Mouse (Mus musculus) heart, embryonic 10.5 days (tissue): ENCODE measurements around the gene H2al1a. TPM values are rescaled to one million over a fixed set of nuclear protein-coding genes. Genes with fewer than 3 reads are reported as not detected.
"Not testable (repeated sequence)": the region's sequence is repeated elsewhere in the genome, so short reads cannot be mapped to it uniquely, and the experiment has no call there.

Source experiments
- DNase-seq: peaks from one replicate; pipeline ENCODE4 v3.0.0-alpha.2; 2017; ENCODE audit warnings: low spot score
- H3K27ac ChIP-seq: fragments of 300-500 bp; sonication (generic); 2 replicates; pipeline ENCODE4 v1.5.1; 2016; ENCODE audit warnings: mild to moderate bottlenecking
- H3K27me3 ChIP-seq: fragments of 300-500 bp; sonication (generic); 2 replicates; pipeline ENCODE4 v1.6.1; 2016; ENCODE audit warnings: mild to moderate bottlenecking; ENCODE audit not compliant: poor library complexity, insufficient read depth, severe bottlenecking
- H3K36me3 ChIP-seq: fragments of 300-500 bp; sonication (generic); 2 replicates; pipeline ENCODE4 v1.6.1; 2016; ENCODE audit warnings: mild to moderate bottlenecking, moderate library complexity
- H3K4me1 ChIP-seq: fragments of 300-500 bp; sonication (generic); 2 replicates; pipeline ENCODE4 v1.6.1; 2016; ENCODE audit warnings: mild to moderate bottlenecking
- H3K4me3 ChIP-seq: fragments of 300-500 bp; sonication (generic); 2 replicates; pipeline ENCODE4 v1.5.1; 2016; ENCODE audit warnings: mild to moderate bottlenecking, moderate library complexity
- H3K9me3 ChIP-seq: fragments of 300-500 bp; sonication (generic); 2 replicates; pipeline ENCODE4 v1.6.1; 2016; ENCODE audit warnings: mild to moderate bottlenecking, moderate library complexity
- WGBS: fragments of 180-500 bp; shearing (Covaris S2); methylation state at CpG from one replicate; pipeline ENCODE4 v1.1.7; 2016; 5-methylcytosine and 5-hydroxymethylcytosine counted together
- polyA plus RNA-seq: library from polyadenylated mRNA; unstranded; fragments of >200 nt; fragmentation: Nextera tagmentation; extraction: Ambion mirVana; gene quantifications from 2 replicates; pipeline ENCODE4 v1.2.1, GENCODE M21; 2016

The H2al1a gene
- not detected in 2 replicates for polyA plus RNA-seq

DNA sequence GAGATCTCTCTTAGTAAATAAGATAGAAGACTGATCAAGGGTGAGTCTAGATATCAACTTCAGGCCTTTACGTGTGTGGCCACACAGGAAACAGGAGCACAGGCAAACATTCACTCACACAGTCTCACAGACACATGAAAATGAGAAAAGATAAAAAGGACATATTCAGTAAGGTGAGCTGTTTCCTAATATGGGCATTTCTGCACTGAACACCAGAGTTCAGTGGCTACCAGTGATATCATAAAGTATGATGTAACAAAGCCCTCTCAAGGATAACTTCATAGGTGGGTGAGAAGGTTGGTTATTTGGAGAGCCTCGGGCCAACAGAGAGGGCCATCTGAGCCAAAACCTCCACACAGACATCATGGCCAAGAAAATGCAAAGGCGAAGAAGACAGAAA, at the start of gene H2al1a:
Gene H2al1a (plus strand): TSS at position 301 of the 400 bp plus-strand sequence.
- H3K4me3 ChIP-seq, DNase-seq, H3K27ac ChIP-seq, H3K36me3 ChIP-seq, H3K4me1 ChIP-seq, H3K27me3 ChIP-seq, H3K9me3 ChIP-seq: not testable (repeated sequence)
- no CpG with 5 or more reads among the region's 3 CpGs for WGBS

DNA sequence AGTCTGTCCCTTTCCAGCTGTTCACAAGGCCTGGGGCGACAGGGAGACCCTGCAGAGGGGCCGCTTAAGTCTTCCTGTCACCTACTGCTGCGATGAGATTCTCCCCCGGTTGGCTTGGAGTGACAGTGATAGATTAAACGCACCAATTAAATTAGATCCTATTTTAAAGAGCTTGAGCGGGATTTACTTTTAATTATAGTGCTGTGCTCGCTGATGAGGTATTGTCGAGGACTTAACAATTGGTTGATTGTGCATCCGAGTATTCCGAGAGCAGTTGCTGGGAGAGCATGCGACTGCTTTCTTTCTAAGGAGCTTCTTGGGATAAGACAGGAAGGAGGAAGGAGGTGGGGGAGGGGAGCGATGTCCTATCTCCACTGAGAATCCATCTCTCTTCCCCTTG, 48.9 kb upstream of the H2al1a start:
- no peak for DNase-seq

DNA sequence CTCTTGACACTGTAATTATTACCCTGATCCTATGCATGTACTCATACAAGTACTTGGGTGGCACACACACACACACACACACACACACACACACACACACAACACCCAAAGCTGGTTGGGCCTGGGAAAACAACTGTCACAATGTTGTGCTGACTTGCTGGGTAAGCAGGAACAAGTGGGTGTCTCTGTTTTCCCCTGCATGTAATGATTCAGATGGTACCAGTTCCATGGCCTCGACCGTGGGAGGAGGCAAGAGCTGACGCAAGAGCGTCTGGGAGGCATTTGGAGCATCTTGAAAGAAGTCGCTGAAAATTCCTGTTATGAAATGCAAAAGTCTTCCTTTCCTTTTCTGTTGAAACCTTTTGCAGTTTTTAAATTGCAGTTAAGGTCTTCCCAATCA, 45.0 kb upstream of the H2al1a start:
- DNase-seq: no peak
- H3K9me3 ChIP-seq: no peaks in the 10 kb centered on the region
- 0 out of 2 replicates have a peak overlapping the region, but pooled peaks have one; percentile 36 for H3K27ac ChIP-seq
- peaks cover 4% of the 10 kb centered on the region; the same call in 1 of the 2 replicates for H3K4me1 ChIP-seq
- H3K4me3 ChIP-seq: no peak overlapping the region
- H3K27me3 ChIP-seq: peaks cover 27% of the 10 kb centered on the region; the same call in 1 of the 2 replicates
- 46% methylated on average over 5 of the region's 5 CpGs for WGBS
- H3K36me3 ChIP-seq: no peaks in the 10 kb centered on the region

More for the DNA sequence above, 48.9 kb upstream of the H2al1a start:
- 17% methylated on average over 12 of the region's 12 CpGs for WGBS
- Histone ChIP-seq H3K36me3 (no peaks in the 10 kb centered on the region), H3K4me1 (no peaks in the 10 kb centered on the region; the same call in 1 of the 2 replicates), H3K27ac (no peak overlapping the region), H3K9me3 (no peaks in the 10 kb centered on the region), H3K27me3 (peaks cover 6% of the 10 kb centered on the region; the same call in 1 of the 2 replicates), H3K4me3 (no peak overlapping the region)

DNA sequence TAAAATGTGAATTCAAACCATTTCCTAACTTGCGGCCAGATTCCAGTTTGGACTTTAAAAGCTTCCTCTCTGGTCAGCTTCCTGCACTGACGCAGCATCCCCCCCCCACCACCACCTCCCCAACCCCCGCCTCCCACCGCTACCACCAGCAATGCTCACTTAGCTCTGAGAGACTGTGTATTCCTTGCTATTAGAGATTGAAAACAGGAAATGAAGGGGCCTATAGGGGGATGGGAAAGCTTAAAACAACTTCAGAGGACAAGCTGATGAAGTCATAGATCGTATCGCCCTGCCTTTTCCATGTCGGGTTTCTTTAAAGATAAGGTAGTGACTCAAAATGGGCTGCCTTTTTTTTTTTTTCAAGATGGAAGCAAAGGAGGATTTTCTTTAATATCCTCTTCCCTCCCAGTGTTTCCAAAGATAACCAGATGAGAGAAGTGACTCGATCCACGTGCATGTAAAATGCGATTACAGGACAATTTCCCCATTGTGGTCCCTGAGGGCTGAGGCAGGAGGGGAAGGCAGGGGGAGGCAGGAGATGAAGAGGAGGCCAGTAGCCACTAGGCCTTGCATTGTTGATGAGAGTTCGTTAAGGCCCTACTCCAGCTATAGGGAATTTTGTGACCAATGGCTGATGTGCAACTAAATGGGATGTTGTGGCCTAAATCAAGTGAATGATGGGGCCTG, 44.4 kb upstream of the H2al1a start:
- Histone ChIP-seq H3K4me1 (peaks cover 4% of the 10 kb centered on the region; the same call in 1 of the 2 replicates), H3K27ac (no peak overlapping the region), H3K9me3 (no peaks in the 10 kb centered on the region), H3K27me3 (peaks cover 26% of the 10 kb centered on the region; the same call in 1 of the 2 replicates), H3K4me3 (no peak overlapping the region), H3K36me3 (no peaks in the 10 kb centered on the region)
- 39% methylated on average over 11 of the region's 11 CpGs for WGBS
- no peak for DNase-seq

DNA sequence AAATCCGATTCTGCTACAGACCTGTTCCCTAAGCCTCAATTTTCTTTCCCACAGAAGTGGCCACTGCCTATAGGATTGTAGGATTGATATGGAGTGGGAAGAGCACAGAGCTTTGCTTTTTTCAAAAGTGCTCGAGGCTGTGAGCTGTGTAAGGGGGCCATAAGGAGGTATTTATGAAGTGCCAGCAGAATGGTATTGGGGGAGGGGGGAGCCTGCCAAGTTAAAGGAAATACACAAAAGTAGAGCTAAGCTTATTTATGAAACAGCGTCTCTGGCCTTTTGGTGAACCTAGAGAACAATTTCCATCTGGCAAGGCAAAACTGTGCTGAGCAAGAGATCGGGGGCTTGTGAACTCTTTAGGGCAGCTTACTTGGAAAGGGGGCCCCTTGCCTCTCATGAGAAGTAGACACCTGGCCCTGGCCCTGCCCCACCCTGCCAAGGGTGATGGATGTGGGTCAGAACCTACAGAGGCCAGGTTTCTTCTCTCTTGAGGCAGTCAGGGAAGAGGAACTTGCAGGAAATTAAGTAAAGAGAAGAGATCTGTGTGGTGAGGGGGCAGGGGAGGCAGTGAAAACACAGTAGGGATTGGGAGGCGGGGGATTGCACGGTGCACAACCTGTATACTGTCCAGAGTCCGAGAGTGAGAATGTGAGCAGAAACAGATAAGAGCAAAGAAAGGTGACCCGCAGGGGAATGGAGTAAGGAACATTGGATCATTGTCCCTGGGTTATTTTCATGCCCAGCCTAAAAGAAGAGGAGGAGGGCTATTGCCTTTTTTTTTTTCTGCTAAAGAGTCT, 43.3 kb upstream of the H2al1a start:
- 50% methylated on average over 8 of the region's 8 CpGs for WGBS
- Histone ChIP-seq H3K4me1 (peaks cover 4% of the 10 kb centered on the region; the same call in 1 of the 2 replicates), H3K4me3 (no peak overlapping the region), H3K36me3 (no peaks in the 10 kb centered on the region), H3K27me3 (peaks cover 26% of the 10 kb centered on the region; the same call in 1 of the 2 replicates), H3K9me3 (no peaks in the 10 kb centered on the region), H3K27ac (no peak overlapping the region)
- no peak for DNase-seq

DNA sequence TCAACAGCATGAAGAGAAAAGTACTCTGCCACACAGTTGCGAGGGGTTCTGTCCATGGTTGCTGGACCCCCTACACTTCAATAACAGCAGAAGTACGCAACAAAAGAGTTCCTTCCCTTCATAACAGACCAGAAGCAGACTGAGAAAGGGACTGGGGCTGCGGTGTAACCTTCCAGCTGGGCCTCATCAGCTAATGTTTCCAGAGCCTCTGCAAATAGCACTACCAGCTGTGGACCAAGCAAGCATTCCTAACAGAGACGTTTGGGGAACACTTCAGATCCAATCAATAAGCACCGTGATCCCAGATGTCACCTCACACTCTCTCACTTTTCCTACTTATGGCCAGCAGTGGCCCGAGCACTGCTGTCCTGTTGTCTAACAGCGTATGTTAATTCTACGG, 34.1 kb upstream of the H2al1a start:
- H3K27ac ChIP-seq: no peak overlapping the region
- WGBS: 73% methylated on average over 8 of the region's 8 CpGs
- H3K36me3 ChIP-seq: no peaks in the 10 kb centered on the region
- H3K27me3 ChIP-seq: peaks cover 20% of the 10 kb centered on the region; the same call in 1 of the 2 replicates
- no peaks in the 10 kb centered on the region for H3K4me1 ChIP-seq
- DNase-seq: no peak
- H3K4me3 ChIP-seq: no peak overlapping the region
- H3K9me3 ChIP-seq: no peaks in the 10 kb centered on the region

DNA sequence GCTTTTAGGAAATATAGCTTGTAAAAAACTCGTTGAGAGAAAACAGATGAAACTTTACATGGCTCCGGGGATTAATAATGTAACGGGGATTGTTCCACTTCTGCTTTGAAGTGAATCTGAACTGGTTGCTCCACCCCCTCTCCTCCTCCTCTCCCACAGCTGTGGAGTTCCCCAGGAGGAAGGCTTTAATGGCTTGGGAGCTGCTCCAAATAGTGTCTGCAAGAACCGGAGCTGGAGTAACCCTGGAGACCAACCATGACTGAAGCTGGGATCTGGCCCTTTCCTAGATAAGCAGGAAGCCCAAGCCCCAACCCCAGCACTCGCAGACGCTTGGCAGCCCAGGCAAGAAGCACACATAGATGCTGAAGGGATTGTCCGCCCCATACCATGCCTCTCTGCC, 31.3 kb upstream of the H2al1a start:
- WGBS: 57% methylated on average over 7 of the region's 7 CpGs
- no peak overlapping the region for H3K4me3 ChIP-seq
- DNase-seq: no peak

DNA sequence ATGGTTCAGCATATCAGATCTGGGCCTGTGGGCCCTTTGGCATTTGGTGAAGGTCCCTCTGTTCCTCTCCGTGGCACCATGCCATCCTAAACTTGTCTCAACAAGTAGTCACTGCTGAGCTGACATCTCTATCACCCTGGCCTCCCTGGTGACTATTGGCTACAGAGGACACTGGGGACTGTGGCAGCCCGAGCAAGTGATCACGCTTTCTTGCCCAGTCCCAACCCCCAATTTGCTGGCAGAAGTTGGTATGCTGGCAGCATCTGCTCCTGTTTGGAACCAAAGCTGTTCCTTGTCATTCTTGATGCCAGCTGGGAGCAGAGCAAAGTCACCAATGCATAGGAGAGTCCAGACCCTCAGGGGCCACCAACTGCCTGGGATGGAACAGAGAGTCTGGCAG, 30.0 kb upstream of the H2al1a start:
- Histone ChIP-seq H3K27ac (no peak overlapping the region), H3K9me3 (no peaks in the 10 kb centered on the region), H3K36me3 (no peaks in the 10 kb centered on the region), H3K27me3 (peaks cover 20% of the 10 kb centered on the region; the same call in 1 of the 2 replicates), H3K4me3 (no peak overlapping the region), H3K4me1 (no peaks in the 10 kb centered on the region)
- no peak for DNase-seq
- WGBS: 73% methylated on average over 3 of the region's 3 CpGs

More for the DNA sequence above, 31.3 kb upstream of the H2al1a start:
- no peaks in the 10 kb centered on the region for H3K9me3 ChIP-seq
- H3K27me3 ChIP-seq: peaks cover 20% of the 10 kb centered on the region; the same call in 1 of the 2 replicates
- H3K27ac ChIP-seq: no peak overlapping the region
- H3K36me3 ChIP-seq: no peaks in the 10 kb centered on the region
- H3K4me1 ChIP-seq: no peaks in the 10 kb centered on the region

DNA sequence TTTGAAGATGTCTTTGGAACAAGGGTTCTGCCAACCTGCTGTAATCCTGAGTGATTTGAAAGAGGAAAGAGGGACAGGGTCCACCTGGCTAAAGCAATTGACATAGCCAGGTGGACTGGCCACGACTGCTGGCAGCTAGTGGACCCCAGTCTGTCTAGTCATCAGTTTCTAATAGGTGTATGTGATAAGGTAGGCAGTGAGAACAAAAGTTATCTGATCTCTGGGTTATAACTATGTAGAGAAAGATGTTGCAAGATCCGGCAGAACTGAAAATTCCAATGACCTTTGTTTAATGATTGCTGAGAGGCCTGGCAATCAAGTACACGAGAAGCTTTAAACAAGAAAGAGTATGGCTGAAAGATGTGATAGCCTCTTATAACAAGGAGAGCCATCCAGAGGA, 25.9 kb upstream of the H2al1a start:
- H3K27me3 ChIP-seq: peaks cover 19% of the 10 kb centered on the region; the same call in 1 of the 2 replicates

DNA sequence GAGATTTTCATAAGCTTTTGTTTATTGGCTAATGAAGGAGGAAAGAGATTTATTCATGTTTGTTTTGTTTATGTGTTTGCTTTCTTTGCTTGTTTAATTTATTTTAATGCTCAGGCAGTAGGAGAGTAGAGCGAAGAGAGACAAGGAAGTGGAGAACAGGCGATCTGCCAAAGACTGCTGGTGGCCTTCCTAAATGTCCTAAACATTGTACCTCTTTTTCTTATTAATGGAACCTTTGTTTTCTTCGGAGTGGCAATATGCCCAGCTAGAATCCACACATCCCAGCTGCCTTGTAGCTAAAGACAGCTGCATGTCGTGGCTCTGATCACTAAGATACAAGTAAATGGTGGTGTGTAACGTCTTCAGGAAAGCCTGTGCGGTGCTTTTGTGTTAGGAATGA, 22.0 kb upstream of the H2al1a start:
- no peak for DNase-seq
- Histone ChIP-seq H3K4me3 (no peak overlapping the region), H3K4me1 (no peaks in the 10 kb centered on the region), H3K27me3 (peaks cover 8% of the 10 kb centered on the region; the same call in 1 of the 2 replicates), H3K9me3 (no peaks in the 10 kb centered on the region), H3K36me3 (no peaks in the 10 kb centered on the region), H3K27ac (no peak overlapping the region)
- 73% methylated on average over 6 of the region's 6 CpGs for WGBS

More for the DNA sequence above, 25.9 kb upstream of the H2al1a start:
- no peak for DNase-seq
- no peaks in the 10 kb centered on the region for H3K9me3 ChIP-seq
- no peaks in the 10 kb centered on the region for H3K4me1 ChIP-seq
- no peak overlapping the region for H3K27ac ChIP-seq
- H3K4me3 ChIP-seq: no peak overlapping the region
- WGBS: 76% methylated on average over 3 of the region's 3 CpGs
- H3K36me3 ChIP-seq: no peaks in the 10 kb centered on the region

DNA sequence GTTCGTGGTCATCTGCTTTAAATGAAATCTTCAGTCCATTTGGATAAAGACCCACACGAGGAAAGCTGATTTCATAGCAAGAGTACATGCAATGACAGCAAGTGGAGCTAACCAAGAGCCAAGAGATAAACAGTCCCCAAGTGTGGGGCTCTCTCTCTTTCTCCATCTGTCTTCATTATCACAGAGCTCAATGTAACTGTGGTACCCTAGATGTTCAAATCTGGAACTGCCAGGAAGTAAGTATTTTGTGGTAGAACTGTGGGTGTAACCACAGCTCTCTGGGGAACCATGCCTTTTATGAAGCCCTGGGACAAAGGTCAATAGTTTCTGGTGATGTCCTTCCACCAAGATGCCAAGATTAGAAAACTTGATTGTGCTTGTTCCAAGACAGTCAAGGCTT, 18.3 kb upstream of the H2al1a start:
- no peaks in the 10 kb centered on the region for H3K36me3 ChIP-seq
- H3K4me1 ChIP-seq: no peaks in the 10 kb centered on the region
- no peak for DNase-seq
- H3K27ac ChIP-seq: no peak overlapping the region
- WGBS: 82% methylated on average over 2 of the region's 2 CpGs
- no peaks in the 10 kb centered on the region for H3K9me3 ChIP-seq
- H3K27me3 ChIP-seq: peaks cover 8% of the 10 kb centered on the region; the same call in 1 of the 2 replicates
- no peak overlapping the region for H3K4me3 ChIP-seq

DNA sequence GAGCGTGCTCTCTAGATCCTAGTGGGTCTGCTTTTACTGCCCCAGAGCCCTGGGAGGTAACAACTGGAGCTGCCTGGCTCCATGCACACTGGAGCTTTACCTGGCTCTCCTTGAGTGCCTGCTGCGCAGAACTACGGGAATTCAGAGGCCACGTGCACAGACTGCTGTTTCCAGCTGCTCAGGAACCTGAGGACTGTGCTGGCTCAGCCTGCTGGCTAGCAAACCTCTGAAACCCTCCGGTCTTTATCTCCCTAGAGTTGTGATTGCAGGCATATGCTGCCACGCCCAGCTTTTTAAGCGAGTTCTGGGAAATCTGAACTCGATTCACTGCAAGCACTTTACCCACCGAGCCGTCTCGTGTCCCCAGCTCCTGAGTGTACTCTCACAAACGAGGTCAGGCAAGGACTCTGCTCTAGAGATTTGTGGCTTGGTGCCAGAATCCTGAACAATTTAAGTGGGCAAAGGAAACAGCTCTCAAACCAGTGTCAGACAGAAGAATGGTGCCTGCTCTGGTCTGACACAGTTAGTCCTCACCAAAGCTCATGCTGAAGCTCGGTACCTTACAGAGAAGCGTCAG, 10.7 kb upstream of the H2al1a start:
- Histone ChIP-seq H3K4me3 (no peak overlapping the region), H3K36me3 (no peaks in the 10 kb centered on the region), H3K4me1 (no peaks in the 10 kb centered on the region), H3K27ac (no peak overlapping the region), H3K27me3 (peaks cover 16% of the 10 kb centered on the region; the same call in 1 of the 2 replicates), H3K9me3 (no peaks in the 10 kb centered on the region)
- DNase-seq: no peak
- 57% methylated on average over 14 of the region's 14 CpGs for WGBS

DNA sequence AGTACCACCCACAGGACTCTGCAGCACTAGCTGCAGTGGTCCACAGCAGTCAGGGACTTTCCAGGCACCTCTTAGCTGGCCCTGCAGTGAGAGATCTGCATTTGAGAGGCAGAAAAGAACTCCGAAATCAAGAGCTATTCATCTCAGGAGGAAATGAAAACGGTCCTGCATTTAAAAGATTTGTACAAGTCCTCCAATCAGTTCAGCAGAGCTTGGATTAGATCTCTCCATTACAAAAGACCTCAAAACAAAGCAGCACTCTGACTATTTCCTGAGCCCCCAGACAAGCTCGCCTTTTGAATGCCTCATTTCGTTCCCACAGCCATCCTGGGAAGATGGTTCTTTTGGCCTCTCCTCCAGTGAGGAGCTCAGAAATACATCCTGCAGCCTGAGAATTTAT, 9.8 kb upstream of the H2al1a start:
- no peak for DNase-seq
- Histone ChIP-seq H3K27ac (no peak overlapping the region), H3K27me3 (peaks cover 22% of the 10 kb centered on the region; the same call in 1 of the 2 replicates), H3K4me3 (no peak overlapping the region), H3K36me3 (no peaks in the 10 kb centered on the region), H3K9me3 (no peaks in the 10 kb centered on the region), H3K4me1 (no peaks in the 10 kb centered on the region)
- 58% methylated on average over 4 of the region's 4 CpGs for WGBS
